Mouse (Mus musculus) liver, postnatal 0 days (tissue): ENCODE data around the gene Tspan4. TPM values are rescaled to one million over a fixed set of nuclear protein-coding genes. Genes with fewer than 3 reads are reported as not detected.

Experiments
- ATAC-seq: fragments of 200-750 bp; cut with Nextera tagmentation; 2 replicates; pipeline ENCODE4 v1.8.0; 2017; ENCODE audit warnings: mild to moderate bottlenecking, moderate library complexity
- DNase-seq: peaks from one replicate; pipeline ENCODE4 v3.0.0-alpha.2; 2016
- H3K27ac ChIP-seq: fragments of 300-500 bp; sonication (generic); 2 replicates; pipeline ENCODE4 v1.5.1; 2014; ENCODE audit warnings: antibody characterized with exemption, moderate library complexity, mild to moderate bottlenecking, low read depth
- H3K27me3 ChIP-seq: fragments of 300-500 bp; sonication (generic); 2 replicates; pipeline ENCODE4 v1.6.1; 2014; ENCODE audit warnings: low read length, control low read depth, mixed read lengths; ENCODE audit not compliant: insufficient read depth
- H3K36me3 ChIP-seq: fragments of 300-500 bp; sonication (generic); replicated peaks from 2 replicates; pipeline ENCODE4 v1.6.1; 2014; ENCODE audit warnings: mild to moderate bottlenecking, control low read depth, low read length, moderate library complexity, mixed read lengths; ENCODE audit not compliant: insufficient read depth
- H3K4me1 ChIP-seq: fragments of 300-500 bp; sonication (generic); 2 replicates; pipeline ENCODE4 v1.6.1; 2014; ENCODE audit warnings: antibody characterized with exemption, mild to moderate bottlenecking, control low read depth; ENCODE audit not compliant: insufficient read depth
- H3K4me2 ChIP-seq: fragments of 300-500 bp; sonication (generic); 2 replicates; pipeline ENCODE4 v1.6.1; 2014; ENCODE audit warnings: low read depth, mild to moderate bottlenecking, low read length, moderate library complexity, mixed read lengths
- H3K4me3 ChIP-seq: fragments of 300-500 bp; sonication (generic); 2 replicates; pipeline ENCODE4 v1.5.1; 2014; ENCODE audit warnings: low read depth, low read length
- H3K9ac ChIP-seq: fragments of 300-500 bp; sonication (generic); replicated peaks from 2 replicates; pipeline ENCODE4 v1.6.1; 2014; ENCODE audit warnings: mild to moderate bottlenecking, moderate library complexity
- H3K9me3 ChIP-seq: fragments of 300-500 bp; sonication (generic); 2 replicates; pipeline ENCODE4 v1.6.1; 2016; ENCODE audit warnings: mild to moderate bottlenecking, control low read depth, low read length, mixed read lengths
- CTCF ChIP-seq: sonication (generic); IDR thresholded peaks from 2 replicates; pipeline ENCODE4 v1.5.1; 2016; ENCODE audit warnings: antibody characterized with exemption, low read depth
- EP300 ChIP-seq: IDR thresholded peaks from 2 replicates; pipeline ENCODE4 v1.6.1; 2016; ENCODE audit warnings: antibody characterized with exemption, low read depth, mild to moderate bottlenecking
- WGBS: fragments of 180-500 bp; shearing (Covaris S2); extraction: QIAGEN DNeasy Blood & Tissue Kit; methylation state at CpG from one replicate; pipeline ENCODE4 v1.1.7; 2014; ENCODE audit not compliant: insufficient replicate concordance; 5-methylcytosine and 5-hydroxymethylcytosine counted together
- polyA plus RNA-seq: library from polyadenylated mRNA; unstranded; fragments of >200 nt; fragmentation: Nextera tagmentation; extraction: Ambion mirVana; gene quantifications from 2 replicates; pipeline ENCODE4 v1.2.1, GENCODE M21; 2015

Gene Tspan4
- polyA plus RNA-seq, 1 experiment from 2014 or later: 72.2 TPM

DNA sequence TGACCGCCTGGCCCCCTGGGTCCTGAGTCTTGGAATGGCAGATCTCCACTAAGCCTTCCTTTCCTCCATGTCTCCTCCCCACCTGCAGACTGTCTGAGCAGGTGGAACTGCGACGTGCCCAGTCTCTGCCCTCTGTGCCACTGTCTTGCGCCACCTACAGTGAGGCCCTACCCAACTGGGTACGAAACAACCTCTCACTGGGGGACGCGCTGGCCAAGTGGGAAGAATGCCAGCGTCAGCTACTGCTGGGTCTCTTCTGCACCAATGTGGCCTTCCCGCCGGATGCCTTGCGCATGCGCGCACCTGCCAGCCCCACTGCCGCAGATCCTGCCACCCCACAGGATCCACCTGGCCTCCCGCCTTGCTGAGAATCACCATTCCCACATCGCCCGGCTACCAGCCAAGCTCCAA, 15.7 kb upstream of the Tspan4 start:
- H3K4me3 ChIP-seq: no peak overlapping the region
- ATAC-seq: no peak
- H3K36me3 ChIP-seq: peaks cover 29% of the 10 kb centered on the region
- H3K27me3 ChIP-seq: peaks cover 35% of the 10 kb centered on the region
- no peak overlapping the region for H3K4me2 ChIP-seq
- TF ChIP-seq EP300 (no peak), CTCF (no peak)
- no peak overlapping the region for H3K27ac ChIP-seq
- WGBS: 95% methylated on average over 17 of the region's 17 CpGs
- no peak overlapping the region for H3K9ac ChIP-seq
- no peak for DNase-seq
- H3K9me3 ChIP-seq: no peaks in the 10 kb centered on the region
- H3K4me1 ChIP-seq: peaks cover 32% of the 10 kb centered on the region

- peaks cover 34% of the 10 kb centered on the region for H3K4me1 ChIP-seq
These were observed 15.0 kb upstream of the Tspan4 start for GRCm38 (mm10) chr7:141460001-141460390.

GRCm38 (mm10) chr7:141460391-141461113, 14.5 kb upstream of the Tspan4 start, which contains the start of gene Cracr2b:
Gene Cracr2b (plus strand): TSS chr7:141461094.
- peak within 1 kb of the TSS; percentile 75 for H3K4me2 ChIP-seq
- ATAC-seq (no peak), DNase-seq (no peak)
- peaks cover 29% of the 10 kb centered on the region for H3K36me3 ChIP-seq
- peak within 1 kb of the TSS; percentile 45; the same call in 1 of the 2 replicates for H3K27ac ChIP-seq
- H3K9me3 ChIP-seq: no peaks in the 10 kb centered on the region
- H3K9ac ChIP-seq: peak within 1 kb of the TSS; percentile 64
- peaks cover 36% of the 10 kb centered on the region for H3K4me1 ChIP-seq
- 63% methylated on average over 15 of the region's 15 CpGs for whole genome bisulfite sequencing
- H3K4me3 ChIP-seq: peak within 1 kb of the TSS; percentile 54
- H3K27me3 ChIP-seq: peaks cover 48% of the 10 kb centered on the region
- TF ChIP-seq EP300 (no peak), CTCF (no peak)

More at GRCm38 (mm10) chr7:141460001-141460390, 15.0 kb upstream of the Tspan4 start:
- Histone ChIP-seq H3K4me3 (no peak overlapping the region), H3K36me3 (peaks cover 29% of the 10 kb centered on the region), H3K9me3 (no peaks in the 10 kb centered on the region), H3K27me3 (peaks cover 42% of the 10 kb centered on the region), H3K9ac (no peak overlapping the region), H3K27ac (no peak overlapping the region), H3K4me2 (no peak overlapping the region)
- DNase-seq: no peak
- no peak for ATAC-seq
- TF ChIP-seq EP300: no peak
- TF ChIP-seq CTCF: no peak
- WGBS: 68% methylated on average over 5 of the region's 5 CpGs

DNA sequence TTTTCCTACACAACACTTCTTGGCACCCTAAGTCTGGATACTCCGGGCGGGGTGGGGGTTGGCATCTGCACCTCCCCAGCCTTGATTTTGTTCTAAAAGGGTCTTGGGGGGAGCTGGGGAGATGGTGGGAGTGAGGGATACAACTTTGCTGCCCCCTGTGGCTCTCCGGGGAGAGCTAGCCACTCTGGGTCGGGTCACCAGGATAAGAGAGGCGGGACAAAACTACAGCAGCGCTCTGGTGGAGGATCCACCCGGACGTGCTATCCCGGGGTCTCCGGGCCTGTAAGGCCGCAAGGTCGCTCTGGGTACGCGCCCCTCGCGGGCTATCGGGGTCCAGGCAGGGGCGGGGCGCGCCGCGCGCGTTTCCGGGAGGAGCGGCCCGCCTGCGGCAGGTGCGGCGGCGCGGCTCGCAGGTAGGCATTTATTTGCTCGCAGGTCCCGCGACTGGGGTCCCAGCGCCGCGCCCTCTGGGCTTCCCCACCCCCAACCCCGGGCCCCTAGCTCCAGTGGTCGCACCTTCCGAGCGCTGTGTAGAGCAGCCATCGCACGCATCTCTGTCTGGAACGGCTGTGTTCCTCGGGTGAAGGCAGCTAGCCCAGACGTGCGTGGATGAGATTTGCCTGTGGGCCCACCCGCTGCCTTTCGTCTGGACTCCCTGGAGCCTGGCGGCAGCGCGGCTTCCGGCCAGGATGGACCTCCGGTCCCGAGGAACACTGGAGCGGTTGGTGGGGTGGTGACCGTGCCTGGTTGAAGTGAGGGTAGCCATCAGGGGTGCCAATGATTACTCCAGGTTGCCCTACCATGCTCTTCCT, 13.3 kb upstream of the Tspan4 start:
- no peaks in the 10 kb centered on the region for H3K9me3 ChIP-seq
- peak overlapping the region; percentile 64 for H3K9ac ChIP-seq
- peaks cover 29% of the 10 kb centered on the region for H3K36me3 ChIP-seq
- no peak for ATAC-seq
- TF ChIP-seq CTCF: peak; percentile 29; the same call in 1 of the 2 replicates
- no peak for TF ChIP-seq EP300
- H3K27me3 ChIP-seq: peaks cover 48% of the 10 kb centered on the region
- H3K4me3 ChIP-seq: peak overlapping the region; percentile 54
- DNase-seq: no peak
- peak overlapping the region; percentile 45; the same call in 1 of the 2 replicates for H3K27ac ChIP-seq
- H3K4me2 ChIP-seq: peak overlapping the region; percentile 75
- WGBS: 4% methylated on average over 45 of the region's 59 CpGs
- peaks cover 32% of the 10 kb centered on the region for H3K4me1 ChIP-seq

DNA sequence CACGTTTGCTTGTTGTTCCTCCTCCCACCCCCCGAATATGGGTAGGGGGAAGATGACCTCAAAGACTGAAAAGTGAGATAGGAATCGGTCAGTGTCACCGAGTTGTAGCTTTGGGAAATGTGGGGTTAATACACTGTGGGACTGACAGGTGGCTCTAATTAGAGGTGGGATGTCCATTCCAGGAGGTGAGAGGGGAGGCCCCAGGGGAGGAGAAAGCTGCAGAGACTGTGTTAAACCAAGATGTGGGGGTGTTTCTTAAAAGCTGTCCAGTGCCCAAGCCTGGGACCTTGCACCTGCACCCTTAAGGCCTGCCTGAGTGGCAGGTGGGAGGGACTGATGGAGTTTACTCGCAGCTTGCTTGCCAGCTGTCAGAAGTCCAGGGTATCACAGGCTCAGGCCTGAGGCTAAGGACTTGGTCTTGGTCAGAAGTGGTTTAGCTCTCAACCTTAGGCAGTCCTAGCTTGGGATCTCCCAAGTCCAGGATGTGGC, 12.7 kb upstream of the Tspan4 start:
- Histone ChIP-seq H3K27ac (no peak overlapping the region), H3K4me1 (peaks cover 31% of the 10 kb centered on the region), H3K9ac (0 out of 2 replicates have a peak overlapping the region, but pooled peaks have one; percentile 64), H3K27me3 (peaks cover 48% of the 10 kb centered on the region), H3K4me3 (peak overlapping the region; percentile 54), H3K4me2 (peak overlapping the region; percentile 75), H3K9me3 (no peaks in the 10 kb centered on the region), H3K36me3 (peaks cover 26% of the 10 kb centered on the region)
- ATAC-seq (no peak), DNase-seq (no peak)
- TF ChIP-seq EP300 (no peak), CTCF (no peak)
- 19% methylated on average over 5 of the region's 5 CpGs for WGBS
